Mouse (Mus musculus) large intestine, adult 2 months (tissue): ENCODE measurements around the gene Atxn7l3. TPM values are rescaled to one million over a fixed set of nuclear protein-coding genes. Genes with fewer than 3 reads are reported as not detected.

Source experiments
- DNase-seq: peaks from one replicate; pipeline ENCODE4 v3.0.0-alpha.2; 2012; ENCODE audit warnings: low read depth, low spot score
- WGBS: fragments of 180-500 bp; shearing (Covaris S2); methylation state at CpG from one replicate; pipeline ENCODE4 v1.1.7; 2018; 5-methylcytosine and 5-hydroxymethylcytosine counted together
- polyA plus RNA-seq: library from polyadenylated mRNA; depleted of rRNA; stranded (reverse); fragments of >200 nt; gene quantifications from 2 replicates; pipeline ENCODE4 v1.2.3, GENCODE M21; 2012

Gene Atxn7l3
- polyA plus RNA-seq, 1 experiment = 32.7 TPM

- 2% methylated on average over 33 of the region's 33 CpGs for WGBS
- no peak for DNase-seq
Measured at GRCm38 (mm10) chr11:102276411-102276915, 20.0 kb downstream of the Atxn7l3 start.

DNA sequence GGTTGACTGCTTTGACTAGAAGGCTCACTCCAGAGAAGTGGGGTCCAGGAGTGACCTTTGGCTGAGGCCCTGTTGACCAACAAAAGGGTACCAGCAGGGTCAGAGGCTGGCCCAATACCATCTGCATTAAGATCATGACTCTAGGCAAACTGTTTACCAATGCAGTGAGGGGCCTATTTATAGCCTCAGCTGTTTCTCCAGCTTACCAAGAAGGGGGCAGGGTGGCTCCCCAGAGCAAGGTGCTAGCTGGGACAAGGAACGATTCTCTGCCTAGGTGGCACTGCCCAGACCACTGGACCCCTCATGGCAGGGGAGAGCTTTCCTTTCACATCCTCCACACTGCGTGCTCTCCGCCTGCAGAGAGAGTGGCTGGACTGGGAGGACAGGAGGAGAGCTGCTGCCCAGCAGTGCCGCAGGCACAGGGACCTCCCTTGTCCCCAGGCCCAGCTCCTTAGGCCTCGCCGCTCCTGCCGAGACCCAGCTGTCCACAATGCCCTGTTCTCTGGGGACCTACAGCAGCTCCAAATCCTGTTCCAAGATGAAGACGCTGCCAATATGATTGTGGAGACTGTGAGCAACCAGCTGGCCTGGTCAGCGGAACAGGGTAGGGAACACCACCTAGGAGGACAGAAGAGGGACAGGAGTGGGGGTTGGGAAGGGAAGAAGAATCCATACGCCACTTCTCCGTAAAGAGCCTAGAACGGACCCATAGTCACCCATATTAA, 27.7 kb downstream of the Atxn7l3 start, which contains the start of gene Asb16:
TSS of gene Asb16 (plus strand) at position 224 of the 725 bp plus-strand sequence.
- 87% methylated on average over 12 of the region's 12 CpGs for WGBS
- no peak for DNase-seq

DNA sequence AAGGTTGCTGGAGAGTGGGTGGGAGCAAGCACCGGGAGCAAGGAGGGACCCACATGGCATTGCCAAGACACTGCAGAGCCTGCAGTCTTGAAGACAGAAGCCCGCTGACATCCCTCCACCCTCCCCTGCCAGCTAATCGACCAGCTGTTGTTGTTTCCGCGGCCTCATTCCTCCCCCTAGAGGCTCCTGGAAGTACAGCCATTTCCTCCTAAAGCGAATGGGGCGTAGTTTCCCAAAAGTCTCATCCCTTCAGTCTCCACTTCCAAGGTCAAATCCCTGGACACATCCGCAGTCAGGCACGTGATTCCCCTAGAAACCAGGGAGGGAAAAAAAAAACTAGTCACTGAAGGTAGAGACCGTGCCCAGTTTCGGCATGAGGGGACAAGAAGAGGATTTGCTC, 29.0 kb downstream of the Atxn7l3 start:
- 5% methylated on average over 11 of the region's 11 CpGs for WGBS
- no peak for DNase-seq

- no peak for DNase-seq
- 87% methylated on average over 8 of the region's 8 CpGs for WGBS
Measured at GRCm38 (mm10) chr11:102266631-102267355, 29.6 kb downstream of the Atxn7l3 start.

- no peak for DNase-seq
- WGBS = 83% methylated on average over 14 of the region's 14 CpGs
Measured at GRCm38 (mm10) chr11:102265816-102266215, 30.6 kb downstream of the Atxn7l3 start.

DNA sequence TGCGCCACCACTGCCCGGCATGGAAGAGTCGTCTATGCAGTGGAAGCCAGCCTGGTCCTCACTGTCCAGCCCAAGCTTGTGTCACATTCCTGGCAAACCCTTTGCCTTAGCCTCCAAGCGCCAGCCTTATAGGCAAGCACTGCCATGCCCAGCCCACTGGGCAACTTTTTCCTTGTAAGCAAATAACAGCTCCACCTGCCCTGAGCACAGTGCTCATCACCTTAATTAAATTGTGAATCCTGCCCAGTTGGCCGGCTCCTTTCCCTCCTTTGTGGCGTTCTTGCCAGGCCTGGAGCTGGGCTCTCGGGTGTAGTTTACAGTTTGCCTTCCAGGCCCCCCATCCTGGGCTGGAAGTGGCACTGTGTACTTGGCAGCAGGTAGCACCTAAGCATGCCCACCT, 33.2 kb downstream of the Atxn7l3 start:
- no peak for DNase-seq

GRCm38 (mm10) chr11:102258521-102258920, 37.9 kb downstream of the Atxn7l3 start:
- 95% methylated on average over 3 of the region's 3 CpGs for WGBS
- DNase-seq = no peak

More for the DNA sequence above, 33.2 kb downstream of the Atxn7l3 start:
- WGBS = 89% methylated on average over 7 of the region's 7 CpGs

DNA sequence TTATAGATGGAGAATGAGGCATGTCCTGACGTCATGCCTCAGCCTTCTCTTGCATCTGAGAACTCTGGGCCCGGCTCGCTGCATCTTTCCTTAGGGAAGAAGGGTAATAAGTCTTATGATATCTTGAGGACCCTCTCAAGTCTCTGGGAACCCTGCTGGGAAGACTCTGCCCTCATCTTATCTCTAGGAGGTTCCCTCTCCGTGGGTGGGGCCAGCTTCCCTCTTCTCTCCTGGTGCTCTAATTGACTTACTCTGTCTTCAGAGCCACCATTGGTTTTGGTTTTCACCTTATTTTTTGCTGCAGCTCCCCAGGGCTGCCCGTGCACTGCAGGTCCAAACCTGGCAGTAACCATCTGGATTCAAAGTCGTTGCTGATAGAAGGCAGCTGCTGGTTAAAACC, 38.3 kb downstream of the Atxn7l3 start:
- 83% methylated on average over 6 of the region's 6 CpGs for WGBS
- DNase-seq = no peak

GRCm38 (mm10) chr11:102257514-102257913, 38.9 kb downstream of the Atxn7l3 start:
- WGBS = 60% methylated on average over 9 of the region's 9 CpGs
- DNase-seq = no peak

DNA sequence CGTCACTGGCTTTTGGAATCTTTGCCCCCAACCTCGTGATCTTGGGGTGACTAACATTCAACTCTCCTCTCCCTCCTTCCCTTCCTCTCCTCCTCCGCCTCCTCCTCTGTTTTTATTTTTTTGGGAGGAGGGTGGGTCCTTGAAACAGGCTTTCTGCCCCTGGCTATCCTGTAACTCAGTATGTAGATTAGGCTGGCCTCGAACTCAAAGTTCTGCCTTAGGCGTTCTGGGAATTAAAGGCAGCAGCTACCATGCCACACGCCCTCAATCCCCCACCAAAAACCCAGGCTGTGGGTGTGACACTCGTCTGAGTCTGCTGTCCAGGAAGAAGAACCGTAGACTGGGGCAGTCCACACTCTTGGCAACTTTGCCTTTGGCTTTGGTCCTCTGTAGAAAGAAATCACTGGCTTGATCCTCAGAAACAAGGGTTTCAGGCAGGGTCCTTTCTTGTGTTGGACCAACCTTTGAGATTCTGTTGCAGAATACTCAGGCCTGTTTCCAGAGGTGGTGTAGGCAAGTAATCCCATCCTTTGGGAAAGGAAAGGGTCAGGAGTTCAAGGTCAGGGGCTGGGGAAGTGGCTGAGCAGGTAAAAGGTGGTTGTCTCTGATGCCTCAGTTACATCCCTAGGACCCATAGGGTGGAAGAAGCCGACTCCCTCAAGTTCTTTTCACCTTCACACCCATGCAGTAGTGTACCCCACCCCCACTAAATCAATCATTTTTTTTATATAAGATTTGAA, 46.9 kb downstream of the Atxn7l3 start:
- 12% methylated on average over 9 of the region's 9 CpGs for WGBS

GRCm38 (mm10) chr11:102248630-102249230, 47.7 kb downstream of the Atxn7l3 start, which contains the start of gene BC030867:
Gene BC030867 (plus strand): TSS chr11:102248882.
- peak; percentile 80 for DNase-seq
- WGBS = under 1% methylated on average over 41 of the region's 41 CpGs

More for the DNA sequence above, 46.9 kb downstream of the Atxn7l3 start:
- DNase-seq = no peak

GRCm38 (mm10) chr11:102246871-102247270, 49.6 kb downstream of the Atxn7l3 start:
- 90% methylated on average over 4 of the region's 4 CpGs for WGBS
- DNase-seq = no peak

- DNase-seq = no peak
- WGBS = 73% methylated on average over 6 of the region's 6 CpGs
Measured at GRCm38 (mm10) chr11:102246273-102246635, 50.2 kb downstream of the Atxn7l3 start.

- WGBS = 54% methylated on average over 14 of the region's 14 CpGs
- no peak for DNase-seq
Measured at GRCm38 (mm10) chr11:102245581-102246272, 50.7 kb downstream of the Atxn7l3 start.

DNA sequence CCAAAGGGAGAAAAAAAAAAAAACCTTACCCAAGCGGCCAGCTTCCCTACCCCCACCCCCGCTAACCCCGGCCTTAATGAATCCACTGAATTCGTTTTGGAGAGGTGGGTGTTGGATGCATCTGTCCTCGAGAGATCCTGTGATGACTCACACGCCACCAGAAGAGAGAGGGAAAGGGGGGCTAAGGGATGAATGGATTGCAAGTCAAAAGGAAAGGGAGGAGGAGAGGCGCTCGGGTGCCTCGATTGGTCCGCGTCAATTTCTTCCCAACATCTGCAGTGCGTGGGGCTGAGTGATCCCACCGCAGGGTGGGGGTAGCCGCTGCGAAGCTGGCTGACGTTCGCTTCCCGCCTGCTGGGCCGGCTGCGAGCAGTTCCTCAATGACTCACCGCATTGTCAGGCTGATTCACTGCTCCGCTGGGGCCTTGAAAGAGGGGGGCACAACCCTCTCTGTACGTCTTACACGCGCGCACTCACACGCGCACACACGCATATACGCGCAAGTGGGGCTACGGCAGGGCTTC, 51.4 kb downstream of the Atxn7l3 start:
- under 1% methylated on average over 32 of the region's 32 CpGs for WGBS
- no peak for DNase-seq

- WGBS = 63% methylated on average over 5 of the region's 5 CpGs
- no peak for DNase-seq
Measured at GRCm38 (mm10) chr11:102241874-102242273, 54.6 kb downstream of the Atxn7l3 start.

GRCm38 (mm10) chr11:102241246-102241645, 55.2 kb downstream of the Atxn7l3 start:
- DNase-seq = no peak
- 48% methylated on average over 5 of the region's 5 CpGs for WGBS

- WGBS = 88% methylated on average over 6 of the region's 6 CpGs
- DNase-seq = no peak
Measured at GRCm38 (mm10) chr11:102240636-102241035, 55.8 kb downstream of the Atxn7l3 start.
